Mouse (Mus musculus): ENCODE data around the gene B4galnt3. TPM values are rescaled to one million over a fixed set of nuclear protein-coding genes. Genes with fewer than 3 reads are reported as not detected.
A peak's percentile ranks its signal among the peaks of the same experiment; 100 is the strongest.

The B4galnt3 gene
- not detected in 2 replicates for polyA plus RNA-seq (2012; ENCODE audit: insufficient read depth, insufficient read length, missing spikeins)

GRCm38 (mm10) chr6:120294056-120294784, at the start of gene B4galnt3, which contains the start of gene D330020A13Rik:
Gene B4galnt3 (minus strand): TSS chr6:120294559.
Gene D330020A13Rik (plus strand): TSS chr6:120294364.
- Histone ChIP-seq H3K27ac (ENCODE audit: insufficient read depth, low read depth, low read length) (no peak within 1 kb of the TSS), H3K4me1 (ENCODE audit: control insufficient read depth, insufficient read depth, low read length) (no peaks in the 10 kb centered on the region), H3K4me3 (ENCODE audit: insufficient read depth, low read length) (peak within 1 kb of the TSS; percentile 56)
- TF ChIP-seq CTCF (IDR thresholded peaks at IDR 0.05; ENCODE audit: low read depth, low read length) = no peak
- TF ChIP-seq POLR2A (IDR thresholded peaks at IDR 0.05; ENCODE audit: borderline replicate concordance, low read depth, low read length) = no peak

- Histone ChIP-seq H3K4me3 (ENCODE audit: insufficient read depth, low read length) (no peak overlapping the region), H3K27ac (ENCODE audit: insufficient read depth, low read depth, low read length) (no peak overlapping the region), H3K4me1 (ENCODE audit: control insufficient read depth, insufficient read depth, low read length) (peaks cover 4% of the 10 kb centered on the region)
- TF ChIP-seq POLR2A (IDR thresholded peaks at IDR 0.05; ENCODE audit: borderline replicate concordance, low read depth, low read length) (no peak), CTCF (IDR thresholded peaks at IDR 0.05; ENCODE audit: low read depth, low read length) (no peak)
Observed at GRCm38 (mm10) chr6:120343992-120344391, 49.6 kb upstream of the B4galnt3 start.

- H3K4me1 ChIP-seq (ENCODE audit: control insufficient read depth, insufficient read depth, low read length) = no peaks in the 10 kb centered on the region
- no peak overlapping the region for H3K27ac ChIP-seq (ENCODE audit: insufficient read depth, low read depth, low read length)
- H3K4me3 ChIP-seq (ENCODE audit: insufficient read depth, low read length) = no peak overlapping the region
- TF ChIP-seq CTCF (IDR thresholded peaks at IDR 0.05; ENCODE audit: low read depth, low read length) = no peak
- no peak for TF ChIP-seq POLR2A (IDR thresholded peaks at IDR 0.05; ENCODE audit: borderline replicate concordance, low read depth, low read length)
Observed at GRCm38 (mm10) chr6:120332351-120332750, 38.0 kb upstream of the B4galnt3 start.

GRCm38 (mm10) chr6:120324295-120324927, 30.1 kb upstream of the B4galnt3 start:
- H3K27ac ChIP-seq (ENCODE audit: insufficient read depth, low read depth, low read length) = no peak overlapping the region
- TF ChIP-seq CTCF (IDR thresholded peaks at IDR 0.05; ENCODE audit: low read depth, low read length) (no peak), POLR2A (IDR thresholded peaks at IDR 0.05; ENCODE audit: borderline replicate concordance, low read depth, low read length) (no peak)
- no peaks in the 10 kb centered on the region for H3K4me1 ChIP-seq (ENCODE audit: control insufficient read depth, insufficient read depth, low read length)
- no peak overlapping the region for H3K4me3 ChIP-seq (ENCODE audit: insufficient read depth, low read length)

GRCm38 (mm10) chr6:120320369-120320768, 26.0 kb upstream of the B4galnt3 start:
- TF ChIP-seq POLR2A (IDR thresholded peaks at IDR 0.05; ENCODE audit: borderline replicate concordance, low read depth, low read length) (no peak), CTCF (IDR thresholded peaks at IDR 0.05; ENCODE audit: low read depth, low read length) (no peak)
- no peak overlapping the region for H3K4me3 ChIP-seq (ENCODE audit: insufficient read depth, low read length)
- H3K27ac ChIP-seq (ENCODE audit: insufficient read depth, low read depth, low read length) = no peak overlapping the region
- H3K4me1 ChIP-seq (ENCODE audit: control insufficient read depth, insufficient read depth, low read length) = no peaks in the 10 kb centered on the region

GRCm38 (mm10) chr6:120319129-120319528, 24.8 kb upstream of the B4galnt3 start:
- Histone ChIP-seq H3K4me1 (ENCODE audit: control insufficient read depth, insufficient read depth, low read length) (no peaks in the 10 kb centered on the region), H3K4me3 (ENCODE audit: insufficient read depth, low read length) (no peak overlapping the region), H3K27ac (ENCODE audit: insufficient read depth, low read depth, low read length) (no peak overlapping the region)
- TF ChIP-seq CTCF (IDR thresholded peaks at IDR 0.05; ENCODE audit: low read depth, low read length) (no peak), POLR2A (IDR thresholded peaks at IDR 0.05; ENCODE audit: borderline replicate concordance, low read depth, low read length) (no peak)

- no peak for TF ChIP-seq POLR2A (IDR thresholded peaks at IDR 0.05; ENCODE audit: borderline replicate concordance, low read depth, low read length)
- TF ChIP-seq CTCF (IDR thresholded peaks at IDR 0.05; ENCODE audit: low read depth, low read length) = no peak
- Histone ChIP-seq H3K4me1 (ENCODE audit: control insufficient read depth, insufficient read depth, low read length) (no peaks in the 10 kb centered on the region), H3K4me3 (ENCODE audit: insufficient read depth, low read length) (no peak overlapping the region), H3K27ac (ENCODE audit: insufficient read depth, low read depth, low read length) (no peak overlapping the region)
Observed at GRCm38 (mm10) chr6:120318303-120318940, 24.1 kb upstream of the B4galnt3 start.

GRCm38 (mm10) chr6:120312443-120312842, 18.1 kb upstream of the B4galnt3 start:
- peaks cover 9% of the 10 kb centered on the region; the same call in 1 of the 2 replicates for H3K4me1 ChIP-seq (ENCODE audit: control insufficient read depth, insufficient read depth, low read length)
- no peak overlapping the region for H3K27ac ChIP-seq (ENCODE audit: insufficient read depth, low read depth, low read length)

GRCm38 (mm10) chr6:120309787-120310186, 15.4 kb upstream of the B4galnt3 start:
- no peak overlapping the region for H3K4me3 ChIP-seq (ENCODE audit: insufficient read depth, low read length)
- TF ChIP-seq CTCF (IDR thresholded peaks at IDR 0.05; ENCODE audit: low read depth, low read length) (no peak), POLR2A (IDR thresholded peaks at IDR 0.05; ENCODE audit: borderline replicate concordance, low read depth, low read length) (no peak)
- H3K4me1 ChIP-seq (ENCODE audit: control insufficient read depth, insufficient read depth, low read length) = peaks cover 9% of the 10 kb centered on the region; the same call in 1 of the 2 replicates
- no peak overlapping the region for H3K27ac ChIP-seq (ENCODE audit: insufficient read depth, low read depth, low read length)

More at GRCm38 (mm10) chr6:120312443-120312842, 18.1 kb upstream of the B4galnt3 start:
- TF ChIP-seq CTCF (IDR thresholded peaks at IDR 0.05; ENCODE audit: low read depth, low read length) (no peak), POLR2A (IDR thresholded peaks at IDR 0.05; ENCODE audit: borderline replicate concordance, low read depth, low read length) (no peak)
- no peak overlapping the region for H3K4me3 ChIP-seq (ENCODE audit: insufficient read depth, low read length)
